Mouse (Mus musculus): ENCODE data around the gene F930015N05Rik. TPM values are rescaled to one million over a fixed set of nuclear protein-coding genes. Genes with fewer than 3 reads are reported as not detected.

F930015N05Rik gene
- total RNA-seq, 2 experiments from 2014 or later, result not detected

Other genes starting within 250 kb of the F930015N05Rik start
- under 1 TPM; 0.23 to 0.30 TPM for gene Hs3st3a1, start 1.3 kb downstream of the F930015N05Rik start, total RNA-seq (2021)